Mouse (Mus musculus) thymus, adult 2 months (tissue): ENCODE measurements around the gene Hdx.

ENCODE experiments used
- CTCF ChIP-seq: fragments of 200-500 bp; IDR thresholded peaks from 2 replicates; pipeline ENCODE4 v1.5.1; 2012; ENCODE audit warnings: mild to moderate bottlenecking, control low read depth, low read length, moderate library complexity, borderline replicate concordance; ENCODE audit not compliant: control insufficient read depth, poor library complexity, insufficient read depth; ENCODE audit errors: extremely low read depth
- POLR2A ChIP-seq: fragments of 200-500 bp; IDR thresholded peaks from 2 replicates; pipeline ENCODE4 v1.6.1; 2012; ENCODE audit warnings: mild to moderate bottlenecking, low read length, control low read depth, moderate library complexity; ENCODE audit not compliant: control insufficient read depth, poor library complexity, insufficient read depth; ENCODE audit errors: extremely low read depth

DNA sequence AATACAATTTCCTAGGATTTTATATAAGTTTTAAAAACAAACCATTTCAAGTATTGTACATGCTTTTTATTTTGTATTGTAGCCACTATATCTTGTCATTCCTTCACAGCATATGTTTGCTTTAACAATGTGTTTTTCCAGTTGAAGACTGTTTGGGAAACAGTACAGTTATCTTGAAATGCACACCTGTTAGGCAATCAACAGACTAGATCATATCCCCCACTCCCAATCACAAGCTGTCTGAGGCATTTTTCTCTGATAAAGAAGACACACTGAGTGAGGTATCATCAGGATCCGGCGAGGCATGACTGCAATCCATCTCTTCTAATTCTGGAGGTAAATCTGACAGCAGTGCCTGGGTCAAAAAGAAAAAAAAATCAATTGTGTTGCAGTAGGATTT lies 119.8 kb downstream of the Hdx start:
- TF ChIP-seq CTCF (no peak), POLR2A (no peak)
